Mouse (Mus musculus) CH12.LX (cell line): ENCODE measurements at regions not wholly inside any gene's neighbourhood (a gene's known extent, or its start where the extent isn't known, plus 50 kb on each side); places are given as distances from the start of the nearest gene placed in this dataset.

Experiments
- DNase-seq: peaks from one replicate; pipeline ENCODE4 v3.0.0-alpha.2; 2013; ENCODE audit errors: extremely low read depth
- H3K27ac ChIP-seq: 2 replicates; pipeline ENCODE4 v1.5.1; 2012; ENCODE audit warnings: low read depth, mild to moderate bottlenecking, control low read depth, moderate library complexity; ENCODE audit not compliant: insufficient read depth
- H3K27me3 ChIP-seq: replicated peaks from 2 replicates; pipeline ENCODE3; 2012; ENCODE audit warnings: inconsistent platforms
- H3K36me3 ChIP-seq, 2 experiments: replicated peaks in 1 of 2; 2 replicates each; pipeline versions ENCODE3 to v1.6.1; 2012; ENCODE audit warnings: inconsistent platforms in 1 of 2, low read length in 1 of 2, mild to moderate bottlenecking in 1 of 2, mixed read lengths in 1 of 2, moderate library complexity in 1 of 2; ENCODE audit not compliant: control insufficient read depth in 1 of 2, insufficient read depth in 1 of 2
- H3K4me1 ChIP-seq, 2 experiments: 2 replicates each; pipeline ENCODE4 v1.6.1; 2012; ENCODE audit warnings: inconsistent platforms in 1 of 2, moderate library complexity in 1 of 2; ENCODE audit not compliant: insufficient read depth in 2 of 2, control insufficient read depth in 1 of 2
- H3K4me2 ChIP-seq: 2 replicates; pipeline ENCODE4 v1.6.1; 2012; ENCODE audit warnings: low read depth, mild to moderate bottlenecking, control low read depth; ENCODE audit not compliant: poor library complexity, insufficient read depth, severe bottlenecking
- H3K4me3 ChIP-seq, 3 experiments: fragments of 150-350 bp in 1 of 3; sonication (generic) in 1 of 3; replicated peaks in 1 of 3; 2 replicates each; pipeline versions ENCODE3 to v1.5.1; 2011 to 2012; ENCODE audit warnings: low read depth in 2 of 3, low read length in 2 of 3, mild to moderate bottlenecking in 2 of 3, moderate library complexity in 2 of 3, control low read depth in 1 of 3, improper control_type of control experiment in 1 of 3, inconsistent platforms in 1 of 3, mixed read lengths in 1 of 3; ENCODE audit not compliant: poor library complexity in 1 of 3
- H3K79me2 ChIP-seq: replicated peaks from 2 replicates; pipeline ENCODE4 v1.6.1; 2012; ENCODE audit warnings: mild to moderate bottlenecking, moderate library complexity; ENCODE audit not compliant: control insufficient read depth, poor library complexity, insufficient read depth, severe bottlenecking; ENCODE audit errors: extremely low read depth
- H3K9ac ChIP-seq: 2 replicates; pipeline ENCODE4 v1.6.1; 2012; ENCODE audit warnings: low read depth, mild to moderate bottlenecking, control low read depth, moderate library complexity; ENCODE audit not compliant: insufficient read depth
- H3K9me3 ChIP-seq: replicated peaks from 2 replicates; pipeline ENCODE3; 2012; ENCODE audit warnings: low read length, inconsistent platforms, mixed read lengths
- BHLHE40 ChIP-seq: IDR thresholded peaks from 2 replicates; pipeline ENCODE4 v1.6.1; 2011; ENCODE audit warnings: mild to moderate bottlenecking, low read depth, low read length, improper control_type of control experiment
- CHD1 ChIP-seq: IDR thresholded peaks from 2 replicates; pipeline ENCODE4 v1.6.1; 2012; ENCODE audit warnings: low read depth, low read length, improper control_type of control experiment, inconsistent platforms
- CHD2 ChIP-seq: IDR thresholded peaks from 2 replicates; pipeline ENCODE4 v1.6.1; 2011; ENCODE audit warnings: low read length, improper control_type of control experiment
- CTCF ChIP-seq, 2 experiments: IDR thresholded peaks in 1 of 2; conservative IDR thresholded peaks in 1 of 2; 2 replicates each; pipeline ENCODE4 v1.5.1; 2011 to 2012; ENCODE audit warnings: low read depth in 2 of 2, low read length in 2 of 2, improper control_type of control experiment in 1 of 2, inconsistent platforms in 1 of 2, mild to moderate bottlenecking in 1 of 2, moderate library complexity in 1 of 2
- E2F4 ChIP-seq: IDR thresholded peaks from 2 replicates; pipeline ENCODE4 v1.6.1; 2011; ENCODE audit warnings: low read depth, low read length, improper control_type of control experiment; ENCODE audit not compliant: insufficient replicate concordance
- ELF1 ChIP-seq: IDR thresholded peaks from 2 replicates; pipeline ENCODE4 v1.6.1; 2014; ENCODE audit warnings: low read depth, mild to moderate bottlenecking, inconsistent platforms, low read length, improper control_type of control experiment
- EP300 ChIP-seq: IDR thresholded peaks from 2 replicates; pipeline ENCODE4 v1.6.1; 2011; ENCODE audit warnings: low read length, improper control_type of control experiment
- ETS1 ChIP-seq: conservative IDR thresholded peaks from 2 replicates; pipeline ENCODE4 v1.6.1; 2012; ENCODE audit warnings: low read depth, mild to moderate bottlenecking, inconsistent platforms, low read length, improper control_type of control experiment, moderate library complexity
- GABPA ChIP-seq: IDR thresholded peaks from 2 replicates; pipeline ENCODE4 v1.6.1; 2012; ENCODE audit warnings: low read depth, low read length, improper control_type of control experiment, inconsistent platforms; ENCODE audit not compliant: insufficient replicate concordance
- HCFC1 ChIP-seq: IDR thresholded peaks from 2 replicates; pipeline ENCODE4 v1.6.1; 2012; ENCODE audit warnings: low read depth, mild to moderate bottlenecking, inconsistent platforms, low read length, improper control_type of control experiment
- JUN ChIP-seq: IDR thresholded peaks from 2 replicates; pipeline ENCODE4 v1.6.1; 2011; ENCODE audit warnings: low read depth, mild to moderate bottlenecking, low read length, improper control_type of control experiment, moderate library complexity; ENCODE audit not compliant: insufficient read depth
- JUND ChIP-seq: conservative IDR thresholded peaks from 2 replicates; pipeline ENCODE4 v1.6.1; 2011; ENCODE audit warnings: low read depth, low read length, improper control_type of control experiment
- KAT2A ChIP-seq: IDR thresholded peaks from 2 replicates; pipeline ENCODE4 v1.6.1; 2012; ENCODE audit warnings: low read length, improper control_type of control experiment, inconsistent platforms; ENCODE audit not compliant: insufficient replicate concordance
- MAX ChIP-seq: IDR thresholded peaks from 2 replicates; pipeline ENCODE4 v1.6.1; 2011; ENCODE audit warnings: low read length, improper control_type of control experiment
- MEF2A ChIP-seq: IDR thresholded peaks from 2 replicates; pipeline ENCODE4 v1.6.1; 2014; ENCODE audit warnings: low read depth, mild to moderate bottlenecking, inconsistent platforms, low read length, improper control_type of control experiment, borderline replicate concordance
- MXI1 ChIP-seq: IDR thresholded peaks from 2 replicates; pipeline ENCODE4 v1.6.1; 2011; ENCODE audit warnings: mild to moderate bottlenecking, low read depth, low read length, improper control_type of control experiment
- MYC ChIP-seq: IDR thresholded peaks from 2 replicates; pipeline ENCODE4 v1.6.1; 2011; ENCODE audit warnings: low read depth, mild to moderate bottlenecking, improper control_type of control experiment, low read length
- NELFE ChIP-seq: IDR thresholded peaks from 2 replicates; pipeline ENCODE4 v1.6.1; 2011; ENCODE audit warnings: low read depth, low read length, improper control_type of control experiment
- NRF1 ChIP-seq: IDR thresholded peaks from 2 replicates; pipeline ENCODE4 v1.6.1; 2014; ENCODE audit warnings: low read depth, mild to moderate bottlenecking, inconsistent platforms, low read length, improper control_type of control experiment, moderate library complexity
- PAX5 ChIP-seq: IDR thresholded peaks from 2 replicates; pipeline ENCODE4 v1.6.1; 2012; ENCODE audit warnings: low read length, inconsistent platforms, mixed read lengths
- POLR2A ChIP-seq: IDR thresholded peaks from 2 replicates; pipeline ENCODE4 v1.6.1; 2011; ENCODE audit warnings: low read depth, mild to moderate bottlenecking, improper control_type of control experiment, low read length
- POLR2AphosphoS2 ChIP-seq: IDR thresholded peaks from 2 replicates; pipeline ENCODE4 v1.6.1; 2011; ENCODE audit warnings: low read depth, low read length, improper control_type of control experiment
- RAD21 ChIP-seq: IDR thresholded peaks from 2 replicates; pipeline ENCODE4 v1.6.1; 2011; ENCODE audit warnings: low read depth, mild to moderate bottlenecking, low read length, improper control_type of control experiment, moderate library complexity
- RCOR1 ChIP-seq: conservative IDR thresholded peaks from 2 replicates; pipeline ENCODE4 v1.6.1; 2012; ENCODE audit warnings: low read depth, mild to moderate bottlenecking, inconsistent platforms, low read length, improper control_type of control experiment
- SIN3A ChIP-seq: IDR thresholded peaks from 2 replicates; pipeline ENCODE4 v1.6.1; 2012; ENCODE audit warnings: low read length, improper control_type of control experiment, inconsistent platforms
- SMC3 ChIP-seq: IDR thresholded peaks from 2 replicates; pipeline ENCODE4 v1.6.1; 2011; ENCODE audit warnings: low read depth, low read length, improper control_type of control experiment
- UBTF ChIP-seq: IDR thresholded peaks from 2 replicates; pipeline ENCODE4 v1.6.1; 2012; ENCODE audit warnings: low read depth, mild to moderate bottlenecking, inconsistent platforms, low read length, improper control_type of control experiment, moderate library complexity
- USF1 ChIP-seq: IDR thresholded peaks from 2 replicates; pipeline ENCODE4 v1.6.1; 2014; ENCODE audit warnings: low read depth, mild to moderate bottlenecking, inconsistent platforms, low read length, improper control_type of control experiment
- USF2 ChIP-seq: conservative IDR thresholded peaks from 2 replicates; pipeline ENCODE4 v1.6.1; 2011; ENCODE audit warnings: low read depth, low read length, improper control_type of control experiment
- ZC3H11A ChIP-seq: IDR thresholded peaks from 2 replicates; pipeline ENCODE4 v1.6.1; 2012; ENCODE audit warnings: low read depth, mild to moderate bottlenecking, inconsistent platforms, low read length, improper control_type of control experiment
- ZKSCAN1 ChIP-seq: IDR thresholded peaks from 2 replicates; pipeline ENCODE4 v1.6.1; 2012; ENCODE audit warnings: low read depth, inconsistent platforms, low read length, improper control_type of control experiment, borderline replicate concordance
- ZMIZ1 ChIP-seq: IDR thresholded peaks from 2 replicates; pipeline ENCODE4 v1.6.1; 2012; ENCODE audit warnings: low read depth, mild to moderate bottlenecking, inconsistent platforms, low read length, improper control_type of control experiment
- ZNF384 ChIP-seq: IDR thresholded peaks from 2 replicates; pipeline ENCODE4 v1.6.1; 2012; ENCODE audit warnings: low read depth, low read length, improper control_type of control experiment, inconsistent platforms
- dilution Hi-C: fragments of 300-500 bp; cut with MboI; formaldehyde crosslinking; loops from 2 replicates; pipeline ENCODE4 v1.14.3; 2020; ENCODE audit warnings: low sequenced_read_pairs; ENCODE audit not compliant: extremely low pct_unique_long_range_greater_than_20kb, extremely low pct_ligation_motif_present
- in situ Hi-C: fragments of 300-500 bp; cut with MboI; formaldehyde crosslinking; loops from 3 replicates; pipeline ENCODE4 v1.14.3; 2019; ENCODE audit warnings: low sequenced_read_pairs, low pct_ligation_motif_present, low pct_unique_long_range_greater_than_20kb, mixed read lengths

- TF ChIP-seq SIN3A (no peak), ELF1 (no peak), JUN (peak; percentile 16; the same call in 1 of the 2 replicates), ZKSCAN1 (no peak), CHD1 (peak; percentile 87), ZNF384 (peak; percentile 80), RCOR1 (no peak), KAT2A (no peak), BHLHE40 (no peak)
Measured at GRCm38 (mm10) chr16:84623346-84624085, 108.6 kb downstream of the A730009L09Rik start (continued).

GRCm38 (mm10) chr16:84624443-84625109 is 109.7 kb downstream of the A730009L09Rik start:
- dilution Hi-C loops: no loop called here
- Histone ChIP-seq H3K27me3 (no peaks in the 10 kb centered on the region), H3K27ac (peak overlapping the region; percentile 98), H3K36me3 (peaks cover 0 to 3% of the 10 kb centered on the region in 2 experiments), H3K4me3 (peak overlapping the region; percentile 23 to 35 (median 33)), H3K9me3 (peaks cover 14% of the 10 kb centered on the region), H3K4me2 (peak overlapping the region; percentile 93), H3K4me1 (peaks cover 4 to 56% of the 10 kb centered on the region in 2 experiments), H3K79me2 (peaks cover 4% of the 10 kb centered on the region; the same call in 1 of the 2 replicates), H3K9ac (peak overlapping the region; percentile 61)
- in situ Hi-C loops: no loop called here
- DNase-seq: peak; percentile 69
- peak; percentile 88 for TF ChIP-seq ZNF384
- peak; percentile 51; the same call in 1 of the 2 replicates for TF ChIP-seq MYC
- peak; percentile 65 for TF ChIP-seq JUN
- 0 out of 2 replicates have a peak, but pooled peaks have one; percentile 3 for TF ChIP-seq HCFC1
- peak; percentile 55; the same call in 1 of the 2 replicates for TF ChIP-seq CHD2
- TF ChIP-seq JUND: peak; percentile 40; the same call in 1 of the 2 replicates
- no peak for TF ChIP-seq NRF1
- TF ChIP-seq SIN3A: no peak
- TF ChIP-seq SMC3: peak; percentile 10; the same call in 1 of the 2 replicates
- no peak for TF ChIP-seq GABPA
- TF ChIP-seq UBTF: no peak
- peak; percentile 57; the same call in 1 of the 2 replicates for TF ChIP-seq RCOR1
- peak; percentile 79 for TF ChIP-seq ETS1
- TF ChIP-seq CHD1: peak; percentile 88
- TF ChIP-seq RAD21: no peak; the same call in none of the 2 replicates
- TF ChIP-seq CTCF (conservative IDR thresholded peaks at IDR 0.05 in 1 of 2, IDR thresholded peaks at IDR 0.05 in 1 of 2; ENCODE audit: low read depth in 2 of 2, low read length in 2 of 2): no peak
- no peak for TF ChIP-seq ZMIZ1
- no peak for TF ChIP-seq PAX5
- TF ChIP-seq NELFE: 0 out of 2 replicates have a peak, but pooled peaks have one; percentile 50
- TF ChIP-seq MEF2A: peak; percentile 59; the same call in 1 of the 2 replicates
- no peak for TF ChIP-seq USF1
- TF ChIP-seq ZKSCAN1: no peak
- peak; percentile 89 for TF ChIP-seq EP300
- TF ChIP-seq USF2: no peak; the same call in 1 of the 2 replicates
- TF ChIP-seq ZC3H11A: 0 out of 2 replicates have a peak, but pooled peaks have one; percentile 1
- peak; percentile 57; the same call in 1 of the 2 replicates for TF ChIP-seq MAX
- TF ChIP-seq POLR2A: peak; percentile 31; the same call in 1 of the 2 replicates
- TF ChIP-seq KAT2A: no peak
- TF ChIP-seq POLR2AphosphoS2: no peak; the same call in none of the 2 replicates
- TF ChIP-seq MXI1: peak; percentile 72
- TF ChIP-seq E2F4: no peak
